Mouse (Mus musculus) liver, embryonic 16.5 days (tissue): ENCODE measurements around the gene Nrcam. TPM values are rescaled to one million over a fixed set of nuclear protein-coding genes. Genes with fewer than 3 reads are reported as not detected.

Experiments used
- ATAC-seq: fragments of 200-750 bp; cut with Nextera tagmentation; 2 replicates; pipeline ENCODE4 v1.8.0; 2017; ENCODE audit warnings: low read depth, mild to moderate bottlenecking, moderate number of reproducible peaks, moderate library complexity
- H3K27ac ChIP-seq: fragments of 300-500 bp; sonication (generic); 2 replicates; pipeline ENCODE4 v1.5.1; 2014; ENCODE audit warnings: mild to moderate bottlenecking, low read length
- H3K27me3 ChIP-seq: fragments of 300-500 bp; sonication (generic); 2 replicates; pipeline ENCODE4 v1.6.1; 2014; ENCODE audit warnings: low read depth, low read length, mixed read lengths; ENCODE audit not compliant: control insufficient read depth, insufficient read depth
- H3K36me3 ChIP-seq: fragments of 300-500 bp; sonication (generic); 2 replicates; pipeline ENCODE4 v1.6.1; 2014; ENCODE audit warnings: mild to moderate bottlenecking; ENCODE audit not compliant: control insufficient read depth, insufficient read depth
- H3K4me1 ChIP-seq: fragments of 300-500 bp; sonication (generic); 2 replicates; pipeline ENCODE4 v1.6.1; 2014; ENCODE audit warnings: low read depth, low read length, mixed read lengths; ENCODE audit not compliant: control insufficient read depth
- H3K4me2 ChIP-seq: fragments of 300-500 bp; sonication (generic); 2 replicates; pipeline ENCODE4 v1.6.1; 2014; ENCODE audit warnings: low read depth, low read length, mixed read lengths
- H3K4me3 ChIP-seq: fragments of 300-500 bp; sonication (generic); 2 replicates; pipeline ENCODE4 v1.5.1; 2014; ENCODE audit warnings: low read depth, mild to moderate bottlenecking, low read length
- H3K9ac ChIP-seq: fragments of 300-500 bp; sonication (generic); 2 replicates; pipeline ENCODE4 v1.6.1; 2014; ENCODE audit warnings: low read depth, low read length
- H3K9me3 ChIP-seq: fragments of 300-500 bp; sonication (generic); replicated peaks from 2 replicates; pipeline ENCODE4 v1.6.1; 2016; ENCODE audit warnings: low read length; ENCODE audit not compliant: control insufficient read depth
- WGBS: fragments of 180-500 bp; shearing (Covaris S2); extraction: QIAGEN DNeasy Blood & Tissue Kit; methylation state at CpG from one replicate; pipeline ENCODE4 v1.1.7; 2014; ENCODE audit not compliant: insufficient replicate concordance; 5-methylcytosine and 5-hydroxymethylcytosine counted together
- polyA plus RNA-seq: library from polyadenylated mRNA; unstranded; fragments of >200 nt; fragmentation: Nextera tagmentation; extraction: Ambion mirVana; gene quantifications from 2 replicates; pipeline ENCODE4 v1.2.1, GENCODE M21; 2015

Nrcam gene
- polyA plus RNA-seq, 1 experiment from 2014 or later = 0.14 TPM

DNA sequence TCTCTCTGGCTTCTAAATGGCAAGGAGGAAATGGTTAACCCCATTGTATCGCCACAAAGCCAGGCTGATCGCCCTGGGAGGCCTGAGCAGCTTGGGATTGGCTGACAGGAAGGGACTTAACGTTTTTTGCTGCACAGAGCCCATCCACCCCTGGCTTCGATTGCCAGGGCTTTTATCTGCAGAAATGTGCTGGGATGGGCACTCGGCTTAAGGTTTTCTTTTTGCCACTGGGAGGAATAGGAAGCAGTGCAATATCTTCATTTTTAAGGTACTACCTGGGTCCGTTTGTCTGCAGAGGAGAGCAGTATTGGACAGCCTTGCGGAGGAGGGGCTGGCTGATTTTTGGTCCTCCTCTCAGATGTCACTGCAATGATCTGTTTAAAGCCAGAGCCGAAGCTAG is 110.2 kb downstream of the Nrcam start:
- Histone ChIP-seq H3K9me3 (no peaks in the 10 kb centered on the region), H3K4me2 (no peak overlapping the region), H3K4me1 (no peaks in the 10 kb centered on the region), H3K36me3 (no peaks in the 10 kb centered on the region), H3K27me3 (no peaks in the 10 kb centered on the region), H3K4me3 (no peak overlapping the region), H3K27ac (no peak overlapping the region), H3K9ac (no peak overlapping the region)
- WGBS = 5% methylated on average over 8 of the region's 8 CpGs
- ATAC-seq = no peak

DNA sequence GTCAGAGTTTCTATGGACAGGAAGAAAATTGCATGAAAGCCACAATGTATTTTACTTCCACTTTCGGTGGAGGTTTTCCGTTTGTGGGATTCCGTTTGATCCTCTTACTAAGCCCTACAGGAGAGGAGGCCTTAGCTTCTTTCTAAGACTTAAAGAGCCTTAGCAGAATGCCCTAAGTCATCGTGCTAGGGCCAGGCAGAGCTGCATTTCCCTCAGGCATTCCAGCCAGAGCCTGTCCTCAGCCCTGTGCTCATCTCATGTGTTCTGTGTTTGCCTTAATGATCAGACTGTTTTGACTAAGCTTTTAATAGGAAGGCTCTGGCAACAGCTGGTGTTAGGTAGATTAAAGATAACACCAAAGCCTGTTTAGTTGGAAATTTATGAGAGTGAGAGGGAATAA is 111.5 kb downstream of the Nrcam start:
- Histone ChIP-seq H3K4me3 (no peak overlapping the region), H3K4me2 (no peak overlapping the region), H3K9me3 (no peaks in the 10 kb centered on the region), H3K36me3 (no peaks in the 10 kb centered on the region), H3K27me3 (no peaks in the 10 kb centered on the region), H3K27ac (no peak overlapping the region), H3K4me1 (no peaks in the 10 kb centered on the region), H3K9ac (no peak overlapping the region)
- WGBS = 11% methylated on average over 4 of the region's 4 CpGs
- ATAC-seq = no peak

DNA sequence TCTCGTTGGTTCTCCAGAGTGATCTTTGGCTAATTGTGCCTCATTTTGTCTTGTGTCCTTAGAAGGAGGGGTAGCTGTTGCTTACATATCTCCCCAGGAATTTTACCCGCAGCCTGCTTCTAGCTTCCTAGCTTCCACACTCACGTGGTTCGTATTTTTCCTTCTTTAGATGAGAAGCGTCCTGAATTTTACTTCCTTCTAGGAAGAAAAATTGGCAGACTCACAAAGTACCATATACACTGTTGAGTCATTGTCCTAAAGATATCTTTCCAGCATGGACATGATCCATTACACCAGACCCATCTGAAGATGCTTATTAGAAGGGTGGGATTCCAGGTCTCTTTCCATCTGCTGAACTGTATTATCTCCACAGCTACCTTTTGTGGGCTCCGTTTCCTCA is 122.2 kb downstream of the Nrcam start:
- WGBS = 62% methylated on average over 6 of the region's 6 CpGs
- Histone ChIP-seq H3K27me3 (no peaks in the 10 kb centered on the region), H3K4me1 (no peaks in the 10 kb centered on the region), H3K36me3 (no peaks in the 10 kb centered on the region), H3K9me3 (no peaks in the 10 kb centered on the region), H3K4me2 (no peak overlapping the region), H3K27ac (no peak overlapping the region), H3K9ac (no peak overlapping the region), H3K4me3 (no peak overlapping the region)
- no peak for ATAC-seq

DNA sequence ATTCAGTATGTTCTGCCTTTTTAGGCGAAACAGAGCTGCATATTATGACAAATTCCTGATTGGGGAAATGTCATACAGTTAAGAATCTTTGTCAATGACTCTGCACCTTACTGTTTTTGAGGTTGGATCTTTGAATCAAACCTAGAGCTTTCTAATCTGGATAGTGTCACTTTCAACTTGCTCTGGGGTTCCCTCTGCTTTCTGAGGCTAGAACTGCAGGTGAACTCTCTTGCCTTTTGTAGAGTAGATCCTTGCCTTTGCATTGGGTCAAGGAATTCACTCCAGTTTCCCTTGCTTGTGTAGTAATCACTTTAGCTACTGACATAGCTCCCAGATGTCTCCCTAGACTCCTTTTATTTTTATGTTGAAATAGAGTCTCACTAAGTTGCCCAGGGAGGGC is 123.1 kb downstream of the Nrcam start:
- Histone ChIP-seq H3K27ac (no peak overlapping the region), H3K4me1 (no peaks in the 10 kb centered on the region), H3K27me3 (no peaks in the 10 kb centered on the region), H3K36me3 (no peaks in the 10 kb centered on the region), H3K4me3 (no peak overlapping the region), H3K9me3 (no peaks in the 10 kb centered on the region), H3K4me2 (no peak overlapping the region), H3K9ac (no peak overlapping the region)
- 37% methylated on average over 1 of the region's 1 CpGs for WGBS
- ATAC-seq = no peak

DNA sequence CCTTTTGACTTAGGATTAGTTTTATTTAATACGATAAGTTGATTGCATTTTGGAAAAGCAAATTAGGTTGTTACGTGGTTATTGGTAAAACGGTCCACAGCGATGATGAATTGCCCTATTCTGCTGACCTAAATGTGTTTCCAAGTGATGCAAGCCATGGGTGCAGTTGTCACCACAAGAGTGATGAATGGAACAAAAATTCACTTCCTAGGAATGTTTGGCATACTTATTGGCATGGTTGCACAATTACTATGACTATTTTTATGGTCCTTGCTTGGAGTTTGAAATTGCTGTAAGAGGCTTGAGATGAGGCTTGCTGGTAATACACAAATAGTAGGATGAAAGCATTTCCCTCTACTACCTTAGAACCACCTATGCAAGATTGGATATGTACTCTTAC is 125.1 kb downstream of the Nrcam start:
- no peaks in the 10 kb centered on the region for H3K4me1 ChIP-seq
- H3K27me3 ChIP-seq = no peaks in the 10 kb centered on the region
- ATAC-seq = no peak
- H3K4me2 ChIP-seq = no peak overlapping the region
- WGBS = 67% methylated on average over 4 of the region's 4 CpGs
- no peak overlapping the region for H3K4me3 ChIP-seq
- no peak overlapping the region for H3K27ac ChIP-seq
- no peaks in the 10 kb centered on the region for H3K36me3 ChIP-seq
- no peaks in the 10 kb centered on the region for H3K9me3 ChIP-seq
- H3K9ac ChIP-seq = no peak overlapping the region

DNA sequence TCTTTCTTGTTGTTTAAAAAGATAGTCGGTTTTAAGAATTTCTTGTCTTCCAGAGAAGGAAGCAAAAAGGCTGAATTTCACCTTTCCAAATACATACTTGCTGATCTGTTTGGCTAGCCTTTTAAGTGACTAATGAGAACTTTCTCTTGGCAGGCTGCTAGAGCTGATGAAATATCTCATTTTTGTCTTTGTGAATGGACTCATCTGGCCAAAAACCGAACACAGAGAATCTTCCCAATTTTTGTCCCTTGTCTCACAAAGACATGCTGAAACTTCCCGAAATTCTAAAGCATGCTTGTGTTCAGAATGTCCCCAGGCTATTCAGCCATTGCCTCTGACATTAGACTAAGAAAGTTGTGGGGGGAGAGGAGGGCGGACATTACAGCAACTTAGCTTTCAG is 129.3 kb downstream of the Nrcam start:
- H3K9ac ChIP-seq = no peak overlapping the region
- no peaks in the 10 kb centered on the region for H3K27me3 ChIP-seq
- no peak overlapping the region for H3K27ac ChIP-seq
- no peak overlapping the region for H3K4me3 ChIP-seq
- 51% methylated on average over 4 of the region's 4 CpGs for WGBS
- no peaks in the 10 kb centered on the region for H3K36me3 ChIP-seq
- H3K4me1 ChIP-seq = no peaks in the 10 kb centered on the region
- H3K9me3 ChIP-seq = no peaks in the 10 kb centered on the region
- no peak for ATAC-seq
- no peak overlapping the region for H3K4me2 ChIP-seq

DNA sequence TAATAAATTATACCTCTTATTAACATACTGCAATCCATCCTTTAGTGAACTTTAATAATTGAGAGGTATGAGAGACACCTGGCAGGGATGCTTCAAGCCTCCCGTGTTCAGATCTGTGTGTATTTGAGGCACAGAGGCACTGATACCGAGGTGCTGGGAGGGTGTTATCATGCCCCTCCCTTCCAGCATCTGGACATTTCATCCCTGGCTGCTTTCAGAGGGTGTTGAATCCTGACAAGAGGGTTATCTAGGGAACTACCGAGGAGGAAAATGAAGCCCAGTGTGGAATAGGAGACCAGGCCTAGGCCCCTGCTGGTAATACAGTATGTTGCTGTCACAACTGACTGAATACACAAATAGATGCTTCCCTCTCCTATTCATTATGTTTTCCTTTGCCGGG is 133.8 kb downstream of the Nrcam start:
- no peaks in the 10 kb centered on the region for H3K4me1 ChIP-seq
- no peak overlapping the region for H3K9ac ChIP-seq
- H3K4me3 ChIP-seq = no peak overlapping the region
- H3K9me3 ChIP-seq = no peaks in the 10 kb centered on the region
- WGBS = 50% methylated on average over 4 of the region's 4 CpGs
- H3K4me2 ChIP-seq = no peak overlapping the region
- no peak overlapping the region for H3K27ac ChIP-seq
- no peaks in the 10 kb centered on the region for H3K36me3 ChIP-seq
- H3K27me3 ChIP-seq = no peaks in the 10 kb centered on the region
- no peak for ATAC-seq

DNA sequence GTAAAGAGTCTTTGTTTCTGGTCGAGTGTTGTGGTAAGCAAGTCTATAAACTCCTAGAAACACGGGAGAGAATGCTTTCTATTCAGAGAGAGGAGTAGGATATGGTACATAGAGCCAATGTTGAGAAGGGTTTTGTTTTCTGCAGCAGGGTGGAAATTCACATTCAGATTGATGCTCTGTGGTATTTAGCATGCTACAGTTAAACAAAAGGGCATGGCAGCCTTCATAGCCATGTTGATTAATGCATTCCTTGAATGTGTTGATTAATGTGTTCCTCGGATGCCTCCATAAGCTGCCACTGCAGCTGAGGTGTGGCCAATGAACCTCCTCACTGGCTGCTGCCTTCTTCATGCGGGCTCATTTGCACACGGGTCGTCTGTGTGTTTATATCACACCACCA is 134.3 kb downstream of the Nrcam start:
- H3K9me3 ChIP-seq = no peaks in the 10 kb centered on the region
- no peak overlapping the region for H3K27ac ChIP-seq
- H3K4me1 ChIP-seq = no peaks in the 10 kb centered on the region
- WGBS = 55% methylated on average over 6 of the region's 6 CpGs
- H3K27me3 ChIP-seq = no peaks in the 10 kb centered on the region
- no peaks in the 10 kb centered on the region for H3K36me3 ChIP-seq
- no peak overlapping the region for H3K9ac ChIP-seq
- no peak overlapping the region for H3K4me3 ChIP-seq
- ATAC-seq = no peak
- no peak overlapping the region for H3K4me2 ChIP-seq

DNA sequence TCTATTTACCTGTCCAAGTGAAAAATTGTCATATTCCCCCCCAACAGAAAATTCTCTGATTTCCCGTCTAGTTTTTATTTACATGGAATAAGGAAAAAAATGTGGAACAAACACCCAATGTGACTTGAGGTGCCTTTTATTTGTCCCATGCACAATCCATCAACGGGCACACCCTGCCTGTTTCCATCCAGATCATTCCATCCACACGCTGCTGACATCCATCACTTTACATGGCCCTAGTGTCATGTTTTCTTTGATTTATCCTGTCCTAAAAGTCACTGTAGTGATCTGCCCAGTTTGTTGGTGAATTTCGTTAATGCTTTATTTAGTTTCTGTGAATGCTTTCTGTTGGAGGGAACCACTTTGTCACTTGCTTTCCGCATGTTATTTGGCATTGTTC is 142.4 kb downstream of the Nrcam start:
- no peak for ATAC-seq
- H3K27me3 ChIP-seq = no peaks in the 10 kb centered on the region
- H3K4me2 ChIP-seq = no peak overlapping the region
- WGBS = 65% methylated on average over 5 of the region's 5 CpGs
- no peak overlapping the region for H3K27ac ChIP-seq
- no peaks in the 10 kb centered on the region for H3K9me3 ChIP-seq
- H3K4me1 ChIP-seq = no peaks in the 10 kb centered on the region
- no peak overlapping the region for H3K4me3 ChIP-seq
- no peak overlapping the region for H3K9ac ChIP-seq
- no peaks in the 10 kb centered on the region for H3K36me3 ChIP-seq

DNA sequence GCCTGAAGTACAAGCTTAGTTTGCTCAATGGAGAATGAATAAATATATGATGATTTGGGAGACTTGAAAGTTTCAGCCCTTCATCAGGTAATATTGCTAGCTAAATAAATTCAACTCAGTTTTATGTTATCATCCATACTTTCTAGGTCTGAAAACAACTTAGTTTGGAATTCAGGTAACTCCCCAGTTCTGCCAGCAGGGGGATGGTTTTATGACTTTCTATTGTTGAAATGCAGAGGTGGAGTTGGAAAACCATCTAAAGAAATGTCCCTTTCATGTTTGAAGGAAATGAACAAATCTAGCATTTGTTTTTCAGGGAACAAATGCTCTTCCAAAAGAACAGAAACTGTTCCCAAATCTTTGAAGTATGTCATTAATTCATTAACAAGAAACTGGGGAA is 146.7 kb downstream of the Nrcam start:
- no peak for ATAC-seq
- no peaks in the 10 kb centered on the region for H3K27me3 ChIP-seq
- no peak overlapping the region for H3K4me3 ChIP-seq
- no peak overlapping the region for H3K4me2 ChIP-seq
- no peaks in the 10 kb centered on the region for H3K36me3 ChIP-seq
- no peaks in the 10 kb centered on the region for H3K9me3 ChIP-seq
- no peak overlapping the region for H3K27ac ChIP-seq
- no peak overlapping the region for H3K9ac ChIP-seq
- no peaks in the 10 kb centered on the region for H3K4me1 ChIP-seq
